In genomic region chr11:41159927-41160326, GRCm38 (mm10) we compare ENCODE assay signal across 16 mouse cellular contexts.
DNase-seq lines count a peak whose midpoint lies in the region; ATAC-seq and TF ChIP-seq lines count a peak whose summit lies in the region.
"Had no signal": no experiment of that assay in that cellular context is flagged by ENCODE, and none has a peak within 500 bp of the region (broad histone marks: within the 10 kb centered on the region; RNA-seq: fewer than 3 reads in every experiment).

No protein-coding gene starts in this region.

- no peak overlapping the region for H3K4me3 ChIP-seq in forebrain, embryonic 14.5 days (ENCODE audit: low read depth, low read length)
- H3K4me3 ChIP-seq in forebrain, embryonic 12.5 days (replicated peaks): no peak overlapping the region
- H3K4me3 ChIP-seq in midbrain, embryonic 13.5 days (replicated peaks): no peak overlapping the region
- H3K4me3 ChIP-seq in midbrain, embryonic 10.5 days: no peak overlapping the region
- H3K4me3 ChIP-seq in heart, adult 2 months: no peak overlapping the region
- H3K4me3 ChIP-seq: limb, embryonic 12.5 days; liver, embryonic 13.5 days; neural tube, embryonic 13.5 days had no signal

- H3K27me3 ChIP-seq in forebrain, embryonic 14.5 days (replicated peaks; ENCODE audit: control insufficient read depth, insufficient read depth, low read length): no peaks in the 10 kb centered on the region
- H3K27me3 ChIP-seq in forebrain, embryonic 12.5 days: no peaks in the 10 kb centered on the region
- no peaks in the 10 kb centered on the region for H3K27me3 ChIP-seq in midbrain, embryonic 13.5 days
- no peaks in the 10 kb centered on the region for H3K27me3 ChIP-seq in midbrain, embryonic 10.5 days (ENCODE audit: low read depth, poor library complexity, severe bottlenecking)
- H3K27me3 ChIP-seq in heart, adult 2 months (ENCODE audit: control insufficient read depth, insufficient read depth, low read length): no peaks in the 10 kb centered on the region
- H3K27me3 ChIP-seq: limb, embryonic 12.5 days; liver, embryonic 13.5 days; neural tube, embryonic 13.5 days had no signal

- 63% methylated on average over 1 of the region's 1 CpGs for WGBS in forebrain, embryonic 14.5 days
- WGBS in forebrain, embryonic 12.5 days: 82% methylated on average over 1 of the region's 1 CpGs
- WGBS in midbrain, embryonic 13.5 days: 44% methylated on average over 1 of the region's 1 CpGs
- 98% methylated on average over 1 of the region's 1 CpGs for WGBS in midbrain, embryonic 10.5 days
- 73% methylated on average over 1 of the region's 1 CpGs for WGBS in heart, adult 2 months

- DNase-seq in forebrain, embryonic 14.5 days (ENCODE audit: low spot score): peak; percentile 43
- no peak for DNase-seq in midbrain, embryonic 10.5 days (ENCODE audit: low spot score)
- DNase-seq in cerebellum, postnatal 14 days: peak; percentile 43 to 70
- no peak for DNase-seq in kidney, postnatal 25 days
- no peak for DNase-seq in heart, adult 2 months
- DNase-seq: adrenal gland, postnatal 14 days; heart, adult 11 months; kidney, adult 11 months; liver, embryonic 13.5 days; right cerebral cortex, postnatal 4 days; thymus, postnatal 25 days had no signal

- no peaks in the 10 kb centered on the region for H3K36me3 ChIP-seq in forebrain, embryonic 14.5 days (ENCODE audit: control insufficient read depth, insufficient read depth, low read length)
- no peaks in the 10 kb centered on the region for H3K36me3 ChIP-seq in forebrain, embryonic 12.5 days (replicated peaks)
- no peaks in the 10 kb centered on the region for H3K36me3 ChIP-seq in midbrain, embryonic 13.5 days
- H3K36me3 ChIP-seq in midbrain, embryonic 10.5 days: no peaks in the 10 kb centered on the region
- no peaks in the 10 kb centered on the region for H3K36me3 ChIP-seq in heart, adult 2 months (ENCODE audit: control insufficient read depth, insufficient read depth, low read length)
- H3K36me3 ChIP-seq: limb, embryonic 12.5 days; liver, embryonic 13.5 days; neural tube, embryonic 13.5 days had no signal

- no peak overlapping the region for H3K4me2 ChIP-seq in forebrain, embryonic 14.5 days (ENCODE audit: low read length)
- H3K4me2 ChIP-seq in forebrain, embryonic 12.5 days: no peak overlapping the region
- H3K4me2 ChIP-seq in midbrain, embryonic 13.5 days (replicated peaks): no peak overlapping the region
- H3K4me2 ChIP-seq: limb, embryonic 12.5 days; liver, embryonic 13.5 days; neural tube, embryonic 13.5 days had no signal

- no peaks in the 10 kb centered on the region for H3K9me3 ChIP-seq in forebrain, embryonic 14.5 days (replicated peaks; ENCODE audit: control insufficient read depth, low read length)
- H3K9me3 ChIP-seq in forebrain, embryonic 12.5 days: no peaks in the 10 kb centered on the region
- H3K9me3 ChIP-seq in midbrain, embryonic 13.5 days: no peaks in the 10 kb centered on the region
- no peaks in the 10 kb centered on the region for H3K9me3 ChIP-seq in midbrain, embryonic 10.5 days (replicated peaks)
- H3K9me3 ChIP-seq: limb, embryonic 12.5 days; liver, embryonic 13.5 days; neural tube, embryonic 13.5 days had no signal

- no peak overlapping the region for H3K27ac ChIP-seq in forebrain, embryonic 14.5 days (ENCODE audit: low read depth, low read length)
- H3K27ac ChIP-seq in forebrain, embryonic 12.5 days: no peak overlapping the region
- peak overlapping the region; percentile 47; the same call in 1 of the 2 replicates for H3K27ac ChIP-seq in midbrain, embryonic 13.5 days
- H3K27ac ChIP-seq in midbrain, embryonic 10.5 days (replicated peaks): no peak overlapping the region
- no peak overlapping the region for H3K27ac ChIP-seq in heart, adult 2 months
- H3K27ac ChIP-seq: kidney, postnatal 0 days; limb, embryonic 12.5 days; liver, embryonic 13.5 days had no signal

- no peak for TF ChIP-seq POLR2A in heart, adult 2 months (IDR thresholded peaks at IDR 0.05; ENCODE audit: insufficient read depth, low read depth, low read length)

- peaks cover 3% of the 10 kb centered on the region; the same call in 1 of the 2 replicates for H3K4me1 ChIP-seq in forebrain, embryonic 14.5 days (ENCODE audit: control insufficient read depth, insufficient read depth, low read length)
- H3K4me1 ChIP-seq in forebrain, embryonic 12.5 days: peaks cover 11% of the 10 kb centered on the region
- H3K4me1 ChIP-seq in midbrain, embryonic 13.5 days (replicated peaks): peaks cover 20% of the 10 kb centered on the region
- H3K4me1 ChIP-seq in midbrain, embryonic 10.5 days: peaks cover 19% of the 10 kb centered on the region
- no peaks in the 10 kb centered on the region for H3K4me1 ChIP-seq in heart, adult 2 months (ENCODE audit: control insufficient read depth, insufficient read depth, low read length)
- H3K4me1 ChIP-seq: limb, embryonic 12.5 days; liver, embryonic 13.5 days had no signal

- intact Hi-C loops in heart, adult 2 months (cut with DNase I): no loop called here

- peak; percentile 21; the same call in 1 of the 2 replicates for ATAC-seq in forebrain, embryonic 14.5 days
- no peak for ATAC-seq in forebrain, embryonic 12.5 days (ENCODE audit: low FRiP score)
- ATAC-seq in midbrain, embryonic 13.5 days: no peak

- TF ChIP-seq EP300 in heart, adult 2 months (IDR thresholded peaks at IDR 0.05; ENCODE audit: insufficient read depth, low read depth, low read length): no peak

- H3K9ac ChIP-seq in forebrain, embryonic 14.5 days (ENCODE audit: low read length): no peak overlapping the region
- H3K9ac ChIP-seq in forebrain, embryonic 12.5 days: no peak overlapping the region
- no peak overlapping the region for H3K9ac ChIP-seq in midbrain, embryonic 13.5 days (replicated peaks)
- H3K9ac ChIP-seq in heart, adult 2 months (ENCODE audit: low read depth, low read length): no peak overlapping the region
- H3K9ac ChIP-seq: limb, embryonic 12.5 days; liver, embryonic 13.5 days; neural tube, embryonic 13.5 days had no signal

- H3K79me2 ChIP-seq in heart, adult 2 months (replicated peaks; ENCODE audit: control insufficient read depth, insufficient read depth, low read length): no peaks in the 10 kb centered on the region

- no peak for TF ChIP-seq CTCF in heart, adult 2 months (IDR thresholded peaks at IDR 0.05)

Comparison
In these comparisons a context has a peak if more than half of its experiments do, and no peak if none do; other contexts are left out.
1. DNase-seq: peak in forebrain, embryonic 14.5 days (single experiment) and cerebellum, postnatal 14 days (2 of 2); none in midbrain, embryonic 10.5 days (single experiment), kidney, postnatal 25 days (0 of 2) and heart, adult 2 months (0 of 2).